Mouse (Mus musculus): ENCODE results near the gene Ifna1.
A peak's percentile ranks its signal among the peaks of the same experiment; 100 is the strongest.
"Not testable (repeated sequence)": the region's sequence is repeated elsewhere in the genome, so short reads cannot be mapped to it uniquely, and the experiment has no call there.

Gene Ifna1

GRCm38 (mm10) chr4:88849698-88850097 lies at the start of gene Ifna1:
Gene Ifna1 (plus strand): TSS chr4:88850087.
- no peak for DNase-seq

DNA sequence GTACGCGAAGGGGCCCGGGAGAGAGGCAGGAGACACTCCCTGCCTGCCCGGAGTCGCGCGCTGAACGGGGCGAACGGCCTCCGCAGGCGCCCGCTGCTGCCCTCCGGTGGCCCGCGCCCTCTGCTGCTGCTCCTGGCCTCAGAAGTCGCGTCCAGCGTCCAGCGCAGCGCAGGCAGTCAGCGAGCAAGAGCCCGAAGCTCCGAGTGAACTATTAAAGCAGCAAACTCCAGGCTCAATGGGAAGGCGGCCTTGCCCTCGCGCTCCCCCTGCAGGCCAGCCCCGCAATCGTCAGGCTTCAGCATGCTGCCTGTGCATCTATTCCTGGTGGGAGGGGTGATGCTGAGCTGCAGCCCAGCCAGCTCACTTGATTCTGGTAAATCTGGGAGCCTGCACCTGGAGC lies 46.9 kb upstream of the Ifna1 start, which contains the start of gene Gm13287:
Gm13287 (plus strand) TSS at position 301 of the 400 bp plus-strand sequence.
- not testable (repeated sequence) for DNase-seq

GRCm38 (mm10) chr4:88805231-88805630 lies 44.7 kb upstream of the Ifna1 start, which contains the start of gene Gm13288:
Gene Gm13288 (plus strand): TSS chr4:88805531.
- DNase-seq, result not testable (repeated sequence)

- not testable (repeated sequence) for DNase-seq
Observed at GRCm38 (mm10) chr4:88805761-88806160, 44.1 kb upstream of the Ifna1 start.

- DNase-seq, result no peak
Observed at GRCm38 (mm10) chr4:88815928-88816327, 34.0 kb upstream of the Ifna1 start, which contains the start of gene Ifna7. Gene Ifna7 (plus strand): TSS chr4:88816228.

- DNase-seq, result no peak
Observed at GRCm38 (mm10) chr4:88819659-88820058, 30.2 kb upstream of the Ifna1 start, which contains the start of gene Ifna11. Gene Ifna11 (plus strand): TSS chr4:88819959.

DNA sequence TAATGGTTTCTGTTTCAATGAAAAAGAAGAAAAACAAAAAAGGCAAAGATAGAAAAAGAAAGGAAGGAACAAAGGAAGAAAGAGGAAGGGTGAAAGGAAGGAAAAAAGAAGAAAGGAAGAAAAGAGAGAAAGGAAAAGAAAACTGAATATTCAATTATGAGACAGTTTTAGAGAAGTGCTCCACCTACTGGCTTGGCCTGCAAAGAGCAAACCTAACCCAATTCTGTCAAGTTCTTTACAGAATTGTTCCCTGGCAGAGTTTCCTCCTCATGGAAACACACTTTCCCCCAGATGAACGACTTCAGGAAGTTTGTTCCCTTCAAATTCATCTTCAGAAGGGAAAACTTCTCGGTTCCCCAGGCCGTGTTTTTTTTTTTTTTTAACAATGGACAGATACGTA lies 26.9 kb upstream of the Ifna1 start:
- DNase-seq, result peak; percentile 37

DNA sequence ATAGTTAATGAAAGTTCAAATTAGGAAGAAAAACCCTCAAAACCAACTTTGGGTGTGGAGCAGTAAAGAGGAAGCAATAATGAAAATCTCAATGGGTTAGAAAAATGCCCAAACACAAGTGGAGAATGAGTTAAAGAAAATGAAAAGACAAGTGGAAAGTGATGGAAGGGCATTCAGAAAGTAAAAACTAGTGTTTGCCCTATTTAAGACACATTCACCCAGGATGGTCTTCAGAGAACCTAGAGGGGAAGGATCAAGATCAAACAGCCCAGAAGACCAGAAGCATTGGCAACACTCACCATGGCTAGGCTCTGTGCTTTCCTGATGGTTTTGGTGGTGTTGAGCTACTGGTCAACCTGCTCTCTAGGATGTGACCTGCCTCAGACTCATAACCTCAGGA lies 22.8 kb upstream of the Ifna1 start, which contains the start of gene Ifna6:
Ifna6 (plus strand) TSS at position 301 of the 400 bp plus-strand sequence.
- not testable (repeated sequence) for DNase-seq

DNA sequence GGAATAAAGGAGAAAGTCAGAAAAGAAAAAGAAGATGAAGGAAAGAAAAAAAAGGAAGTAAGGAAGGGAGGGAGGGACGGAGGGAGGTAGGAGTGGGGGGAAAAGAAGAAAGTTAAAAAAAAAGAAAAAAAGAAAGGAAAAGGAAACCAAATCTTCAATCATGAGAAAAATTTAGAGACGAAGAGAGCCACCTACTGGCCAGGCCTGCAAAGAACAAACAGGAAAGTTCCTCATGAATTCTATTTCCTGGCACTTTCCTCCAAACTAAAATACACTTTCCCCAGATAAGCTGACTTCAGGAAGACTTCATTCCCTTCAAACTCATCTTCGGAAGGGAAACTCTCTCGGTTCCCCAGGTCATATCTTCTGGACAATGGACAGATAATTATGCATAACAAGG lies 19.4 kb upstream of the Ifna1 start:
- peak; percentile 39 for DNase-seq

- not testable (repeated sequence) for DNase-seq
Observed at GRCm38 (mm10) chr4:88835225-88835624, 14.7 kb upstream of the Ifna1 start, which contains the start of gene Ifna5. Gene Ifna5 (plus strand): TSS chr4:88835525.

DNA sequence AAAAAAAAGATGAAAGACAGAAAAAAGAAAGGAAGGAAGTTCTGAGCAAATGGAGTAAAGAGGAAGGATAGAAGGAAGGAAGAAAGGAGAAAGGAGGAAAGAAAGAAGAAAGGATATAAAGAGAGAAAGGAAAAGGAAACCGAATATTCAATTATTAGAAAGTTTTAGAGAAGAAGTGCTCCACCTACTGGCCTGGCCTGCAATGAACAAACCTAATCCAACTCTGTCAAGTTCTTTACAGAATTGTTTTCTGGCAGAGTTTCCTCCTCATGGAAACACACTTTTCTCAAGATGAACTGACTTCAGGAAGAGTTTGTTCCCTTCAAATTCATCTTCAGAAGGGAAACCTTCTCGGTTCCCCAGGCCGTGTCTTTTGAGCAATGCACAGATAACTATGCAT lies 11.1 kb upstream of the Ifna1 start:
- DNase-seq, result peak; percentile 28

GRCm38 (mm10) chr4:88840058-88840457 lies 9.8 kb upstream of the Ifna1 start:
- DNase-seq, result no peak

DNA sequence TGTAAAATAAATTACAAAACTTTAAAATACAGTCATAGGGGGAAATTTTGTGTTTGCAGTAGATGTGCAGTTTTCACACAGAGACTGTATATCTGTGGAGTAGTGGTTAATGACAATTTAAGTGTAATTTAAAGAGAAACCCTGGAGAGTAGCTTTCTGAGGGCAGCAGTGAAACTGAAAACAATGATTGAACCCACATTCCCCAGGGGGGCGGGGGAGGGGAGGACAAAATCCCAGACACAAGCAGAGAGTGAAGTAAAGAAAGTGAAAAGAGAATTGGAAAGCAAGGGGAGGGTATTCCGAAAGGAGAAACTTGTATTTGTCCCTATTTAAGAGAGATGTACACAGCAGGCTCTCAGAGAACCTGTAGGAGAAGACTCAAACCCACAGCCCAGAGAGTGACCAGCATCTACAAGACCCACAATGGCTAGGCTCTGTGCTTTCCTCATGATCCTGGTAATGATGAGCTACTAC lies 8.4 kb upstream of the Ifna1 start, which contains the start of gene Ifna4:
Ifna4 (plus strand) TSS at position 424 of the 474 bp plus-strand sequence.
- no peak for DNase-seq

DNA sequence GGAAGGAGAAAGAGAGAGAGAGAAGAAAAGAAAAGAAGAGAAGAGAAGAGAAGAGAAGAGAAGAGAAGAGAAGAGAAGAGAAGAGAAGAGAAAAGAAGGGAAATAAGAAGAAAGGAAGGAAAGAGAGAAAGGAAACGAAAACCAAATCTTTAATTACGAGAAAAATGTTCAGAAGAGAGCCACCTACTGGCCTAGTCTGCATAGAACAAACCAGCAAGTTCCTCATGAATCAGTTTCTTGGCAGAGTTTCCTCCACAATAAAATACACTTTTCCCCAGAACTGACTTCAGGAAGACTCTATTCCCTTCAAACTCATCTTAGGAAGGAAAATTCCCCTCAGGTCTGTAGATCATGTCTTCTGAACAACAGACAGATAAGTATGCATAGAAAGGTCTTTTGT lies 4.6 kb upstream of the Ifna1 start:
- DNase-seq, result no peak

GRCm38 (mm10) chr4:88851026-88851763 lies 1.3 kb downstream of the Ifna1 start:
- DNase-seq, result no peak

DNA sequence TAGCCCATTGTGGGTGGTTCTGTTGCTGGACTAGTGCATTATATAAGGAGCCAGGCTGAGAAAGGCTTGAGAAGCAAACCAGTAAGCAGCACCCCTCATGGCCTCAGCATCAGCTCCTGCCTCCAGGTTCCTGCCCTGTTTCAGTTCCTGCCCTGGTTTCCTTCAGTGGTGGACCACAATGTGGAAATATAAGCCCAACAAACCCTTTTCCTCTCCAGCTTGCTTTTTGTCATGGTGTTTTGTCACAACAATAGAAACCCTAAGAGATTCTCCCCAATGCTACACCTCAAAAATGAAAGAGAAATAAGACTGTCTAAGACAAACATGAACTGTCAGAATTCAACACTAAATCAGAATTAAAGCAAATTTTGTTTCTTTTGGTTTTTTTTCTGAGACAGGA lies 9.3 kb downstream of the Ifna1 start:
- no peak for DNase-seq

GRCm38 (mm10) chr4:88863309-88863708 lies 13.4 kb downstream of the Ifna1 start:
- DNase-seq, result peak; percentile 56

DNA sequence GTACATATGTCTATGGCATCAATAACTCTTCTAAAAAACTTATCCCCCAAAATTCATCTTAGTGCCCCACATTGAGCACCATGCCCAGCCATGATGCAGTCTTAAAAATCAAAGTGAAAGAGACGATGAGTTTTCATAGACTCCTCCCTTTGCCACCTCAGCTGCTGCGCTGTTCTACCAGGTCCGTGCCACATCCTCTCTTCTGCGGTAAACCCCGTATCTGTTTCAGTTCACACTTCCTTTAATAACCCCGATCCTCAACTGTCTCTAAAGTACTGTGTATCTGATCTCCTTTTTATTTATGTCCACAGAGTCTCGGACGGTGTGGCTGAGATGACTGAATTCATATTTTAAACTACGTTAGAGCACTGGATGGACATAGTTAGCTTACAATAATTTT lies 14.7 kb downstream of the Ifna1 start:
- no peak for DNase-seq

DNA sequence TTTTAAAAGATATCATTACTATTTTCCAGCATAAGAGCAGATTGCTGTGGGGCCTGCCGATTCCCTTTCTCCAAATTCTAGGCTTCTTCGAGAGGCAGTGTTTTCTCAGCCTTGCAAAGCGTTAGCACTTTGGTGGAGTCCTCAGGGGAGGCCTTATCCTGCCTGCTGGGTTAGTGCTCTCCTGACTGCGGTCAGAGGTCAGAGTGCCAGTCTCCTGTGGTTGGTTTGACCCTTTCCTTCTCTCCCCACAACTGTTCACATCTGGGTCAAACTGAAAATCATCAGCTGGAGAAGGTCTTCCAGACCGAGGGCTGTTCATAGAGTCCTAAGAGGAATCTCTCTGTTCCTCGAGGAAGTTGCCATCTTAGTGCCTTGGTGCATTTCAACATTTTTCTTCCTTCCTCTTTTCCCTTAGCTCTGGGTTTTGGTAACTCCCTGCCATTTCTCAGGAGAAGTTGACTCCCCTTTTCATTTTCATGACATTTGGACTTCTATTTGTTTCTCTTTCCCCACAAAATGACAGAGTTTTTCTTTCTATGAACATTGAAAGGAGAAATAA lies 15.2 kb downstream of the Ifna1 start:
- no peak for DNase-seq

DNA sequence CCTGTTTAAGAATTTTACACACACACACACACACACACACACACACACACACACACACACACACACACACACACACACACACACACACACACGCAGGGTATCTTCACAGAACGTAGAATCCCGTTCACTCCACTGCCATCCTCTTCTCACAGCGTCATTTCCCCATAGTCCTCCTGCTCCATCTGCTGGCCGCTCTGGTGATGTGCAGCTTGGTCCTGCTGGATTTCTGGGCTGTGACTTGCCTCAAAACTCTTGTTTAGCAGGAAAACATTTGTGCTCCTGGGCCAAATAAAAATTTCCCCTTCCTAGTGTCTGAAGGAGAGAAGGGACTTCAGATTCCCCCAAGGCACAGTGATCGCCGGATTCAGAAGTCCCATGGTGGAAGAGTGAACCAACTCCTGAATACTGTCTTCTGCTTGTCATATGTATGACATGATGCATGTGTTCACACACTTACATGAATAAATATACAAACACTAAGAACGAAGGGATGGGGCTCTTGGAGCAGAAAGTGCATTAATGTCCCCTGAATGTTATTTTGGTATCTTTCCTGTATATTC lies 17.6 kb downstream of the Ifna1 start:
- DNase-seq, result peak; percentile 83

GRCm38 (mm10) chr4:88867926-88868911 lies 18.3 kb downstream of the Ifna1 start:
- peak; percentile 71 for DNase-seq

DNA sequence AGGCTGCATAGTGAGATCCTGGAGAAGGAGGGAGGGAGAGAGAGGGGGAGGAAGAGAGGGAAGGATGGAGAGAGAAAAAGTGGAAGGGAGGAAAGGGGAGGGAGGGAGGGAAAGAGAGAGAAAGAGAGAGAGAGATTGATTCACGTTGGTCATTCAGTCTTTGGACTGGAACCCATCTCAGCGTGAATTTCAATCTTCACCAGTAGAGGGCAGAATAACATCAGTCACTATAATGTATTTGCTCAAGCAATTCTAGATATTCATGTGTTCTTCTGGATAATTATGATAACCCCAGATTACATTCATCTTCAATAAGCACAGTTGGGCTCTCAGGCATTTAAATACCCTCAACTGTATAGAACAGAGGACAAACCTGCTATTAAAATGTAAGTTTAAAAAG lies 22.8 kb downstream of the Ifna1 start:
- DNase-seq, result peak; percentile 72

All from embryo, embryonic 11 days (tissue).